23 mouse cellular contexts compared by ENCODE assay signal in the genomic region with DNA sequence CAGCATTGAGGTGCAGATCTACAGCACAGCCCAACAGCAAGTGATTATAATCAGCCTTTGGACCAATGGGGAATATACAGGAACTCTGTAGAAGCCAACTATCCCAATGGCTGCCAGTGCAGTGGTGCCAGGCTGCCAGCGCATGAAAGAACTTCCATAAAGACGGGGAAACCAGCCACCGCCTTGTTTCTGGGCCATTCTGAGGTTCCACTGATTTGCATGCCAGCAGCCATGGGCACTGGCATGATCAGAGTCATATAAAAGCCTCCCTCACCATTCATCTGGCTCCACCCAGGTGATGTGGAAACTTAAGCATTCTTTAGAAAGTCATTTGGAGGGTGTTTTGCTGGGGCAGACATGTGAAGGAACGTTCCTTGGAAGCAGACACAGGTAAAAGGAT.
"Had no signal": no experiment of that assay in that cellular context is flagged by ENCODE, and none has a peak within 500 bp of the region (broad histone marks: within the 10 kb centered on the region; RNA-seq: fewer than 3 reads in every experiment).

No protein-coding gene starts in this region.

- H3K36me3 ChIP-seq: intestine, embryonic 15.5 days; limb, embryonic 10.5 days; limb, embryonic 13.5 days; liver, embryonic 12.5 days; liver, embryonic 15.5 days; lung, embryonic 15.5 days; midbrain, embryonic 10.5 days; midbrain, embryonic 13.5 days; stomach, embryonic 15.5 days had no signal

- H3K4me1 ChIP-seq: intestine, embryonic 15.5 days; limb, embryonic 10.5 days; limb, embryonic 13.5 days; liver, embryonic 12.5 days; liver, embryonic 15.5 days; lung, embryonic 15.5 days; midbrain, embryonic 10.5 days; midbrain, embryonic 13.5 days; stomach, embryonic 15.5 days had no signal

- DNase-seq: kidney, adult 11 months; kidney, adult 8-10 months; kidney, postnatal 14 days; kidney, postnatal 4 days; layer of hippocampus, adult 9-11 months; liver; lung, adult 18-20 months; lung, postnatal 10 days; lung, postnatal 36 days; right cerebral cortex, adult 18-20 months; right cerebral cortex, postnatal 25 days; thymus, postnatal 25 days had no signal

- H3K4me3 ChIP-seq: intestine, embryonic 15.5 days; limb, embryonic 10.5 days; limb, embryonic 13.5 days; liver, embryonic 12.5 days; liver, embryonic 15.5 days; lung, embryonic 15.5 days; megakaryocyte, embryonic 14.5 days; midbrain, embryonic 10.5 days; midbrain, embryonic 13.5 days; stomach, embryonic 15.5 days had no signal

- H3K27me3 ChIP-seq: intestine, embryonic 15.5 days; limb, embryonic 13.5 days; liver, embryonic 12.5 days; liver, embryonic 15.5 days; lung, embryonic 15.5 days; midbrain, embryonic 13.5 days; stomach, embryonic 15.5 days had no signal

- H3K27ac ChIP-seq: intestine, embryonic 15.5 days; limb, embryonic 10.5 days; limb, embryonic 13.5 days; liver, embryonic 12.5 days; liver, embryonic 15.5 days; lung, embryonic 15.5 days; midbrain, embryonic 10.5 days; midbrain, embryonic 13.5 days; stomach, embryonic 15.5 days had no signal

- ATAC-seq: intestine, embryonic 15.5 days; liver, embryonic 12.5 days; midbrain, embryonic 13.5 days; midbrain, embryonic 16.5 days had no signal
